Mouse (Mus musculus): ENCODE measurements around the gene Brk1. TPM values are rescaled to one million over a fixed set of nuclear protein-coding genes. Genes with fewer than 3 reads are reported as not detected.
A peak's percentile ranks its signal among the peaks of the same experiment; 100 is the strongest.

The Brk1 gene
- total RNA-seq, 2 experiments from 2014 or later, result 210 to 217 TPM

DNA sequence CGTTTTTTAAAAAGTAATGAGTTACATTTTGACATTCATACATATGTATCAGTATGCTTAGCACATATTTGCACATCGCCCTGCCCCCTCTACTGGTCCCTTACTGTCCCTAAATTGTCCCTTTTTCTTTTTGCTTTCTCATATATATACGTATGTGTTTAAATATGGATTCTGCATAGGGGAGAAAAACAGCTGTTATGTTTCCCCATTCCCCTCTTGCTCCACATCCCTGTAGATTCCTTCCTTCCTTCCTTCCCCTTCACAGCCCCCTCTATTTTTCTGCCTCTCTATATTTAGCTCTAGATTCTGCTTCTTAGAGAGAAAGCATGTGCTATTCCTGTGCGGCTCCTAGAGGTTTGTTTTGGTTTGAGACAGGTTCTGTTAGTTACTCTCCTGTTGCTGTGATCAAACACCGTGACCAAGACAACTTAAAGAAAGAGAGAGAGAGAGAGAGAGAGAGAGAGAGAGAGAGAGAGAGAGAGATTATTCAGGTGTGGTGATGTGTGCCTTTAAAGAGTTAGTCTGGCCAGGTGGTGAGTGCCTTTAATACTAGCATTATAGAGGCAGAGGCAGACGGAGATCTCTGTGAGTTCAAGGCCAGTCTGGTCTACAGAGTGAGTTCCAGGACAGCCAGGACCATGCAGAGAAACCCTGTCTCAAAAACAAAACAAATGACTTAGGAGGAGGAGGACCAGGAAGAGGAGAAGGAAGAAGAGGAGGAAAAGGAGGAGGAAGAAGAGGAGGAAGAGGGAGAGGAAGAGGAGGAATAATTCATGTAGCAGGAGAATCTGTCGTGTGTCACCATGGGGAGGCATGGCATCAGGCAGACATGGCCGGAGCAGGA lies 55.3 kb downstream of the Brk1 start:
- DNase-seq (ENCODE audit: low spot score in 2 of 2), result no peak

DNA sequence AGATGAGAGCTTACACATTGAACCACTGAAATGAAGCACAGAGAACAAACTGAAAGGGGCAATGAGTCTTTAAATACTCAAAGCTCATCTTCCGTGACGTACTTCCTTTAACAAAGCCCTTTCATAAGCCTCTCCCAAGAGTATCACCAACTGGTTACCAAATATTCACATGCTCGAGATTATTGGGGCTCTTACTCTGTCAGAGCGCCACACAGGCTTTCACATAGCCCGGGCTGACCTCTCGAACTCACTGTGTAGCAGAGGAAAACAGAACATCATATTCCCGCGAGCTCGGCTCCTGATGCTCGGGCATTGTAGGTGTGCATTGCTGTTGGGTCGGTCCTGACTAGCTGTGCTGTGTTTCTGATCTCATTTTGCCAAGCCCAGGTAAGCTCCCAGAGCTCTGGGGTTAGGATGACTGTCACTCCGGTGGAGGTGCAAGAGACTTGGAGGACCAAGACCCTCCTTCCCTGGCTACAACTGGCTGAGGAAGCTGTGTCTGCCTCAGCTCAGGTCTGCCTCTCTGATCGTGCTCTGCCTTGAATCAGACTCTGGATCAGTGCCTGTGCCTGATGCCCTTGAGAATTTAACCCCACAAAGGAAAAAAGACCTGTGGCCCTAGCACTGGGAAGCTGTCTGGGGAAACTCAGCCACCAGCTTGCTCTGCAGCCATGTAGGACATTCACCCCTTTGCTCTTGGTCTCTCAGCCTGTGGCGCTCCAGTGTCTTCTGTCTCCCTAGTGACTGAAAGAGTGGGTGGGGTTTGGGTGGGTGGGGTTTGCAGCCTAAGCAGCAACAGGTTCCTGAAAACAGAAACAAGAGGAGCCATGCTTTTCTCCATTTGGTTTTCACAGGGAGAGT lies 56.1 kb downstream of the Brk1 start:
- no peak for DNase-seq (ENCODE audit: low spot score in 2 of 2)

- peak in 1 of 2 experiments; percentile 40 for DNase-seq (ENCODE audit: low spot score in 2 of 2)
Measured at GRCm38 (mm10) chr6:113661353-113662241, 57.0 kb downstream of the Brk1 start.

DNA sequence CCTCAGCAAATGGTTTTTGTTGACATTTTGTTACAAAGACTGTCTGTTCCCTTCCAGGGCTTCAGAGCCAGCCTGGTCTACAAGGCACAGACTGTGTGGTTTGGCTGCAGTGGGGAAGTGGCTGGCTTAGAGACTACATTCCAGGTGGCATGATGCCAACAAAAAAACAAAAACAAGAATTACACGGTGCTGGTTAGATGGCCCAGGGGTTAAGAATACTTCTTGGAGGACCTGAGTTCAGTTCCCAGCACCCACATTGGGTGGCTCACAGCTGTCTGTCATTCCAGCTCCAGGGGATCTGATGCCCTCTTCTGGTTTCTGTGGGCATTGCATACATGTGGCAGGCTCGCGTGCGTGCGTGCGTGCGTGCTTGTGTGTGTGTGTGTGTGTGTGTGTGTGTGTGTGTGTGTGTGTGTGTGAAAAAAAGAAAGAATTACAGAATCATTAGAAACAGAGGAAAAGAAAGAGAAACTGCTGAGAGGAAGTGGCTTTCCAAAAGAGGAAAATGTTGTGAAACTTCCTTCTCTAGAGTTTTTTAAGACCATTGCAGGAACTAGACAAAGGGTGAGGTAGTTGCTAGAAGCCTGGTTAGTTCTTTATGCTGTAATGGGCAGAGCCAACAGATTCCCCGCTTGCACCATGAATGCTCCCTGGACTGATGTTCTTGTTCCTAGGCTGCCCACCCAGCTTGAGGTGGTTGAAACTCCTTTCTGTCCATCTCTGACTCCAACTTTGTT lies 58.6 kb downstream of the Brk1 start:
- no peak for DNase-seq (ENCODE audit: low spot score in 2 of 2)

DNA sequence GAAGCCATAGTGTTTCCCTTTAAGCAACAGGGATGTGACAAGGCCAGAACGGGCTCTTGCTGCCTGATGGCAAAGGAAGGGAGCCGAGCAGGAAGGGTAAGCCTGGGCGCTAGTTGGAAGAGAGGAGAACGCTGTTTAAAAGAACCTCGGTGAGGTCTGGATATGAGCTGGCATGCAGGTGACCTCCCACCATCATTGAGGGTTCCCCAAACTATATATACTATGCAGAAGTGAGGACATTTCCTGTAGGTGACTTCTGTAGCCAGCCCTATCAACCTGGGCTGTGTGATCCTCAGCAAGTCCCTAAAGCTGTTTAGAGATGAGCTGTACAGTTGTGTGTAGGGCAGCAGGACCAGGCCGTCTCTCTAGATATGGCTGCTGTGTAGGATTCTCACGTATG lies 59.7 kb downstream of the Brk1 start:
- no peak for DNase-seq (ENCODE audit: low spot score in 2 of 2)

Other genes with a start within 250 kb of the Brk1 start
- gene Tada3, start 226.9 kb upstream of the Brk1 start, total RNA-seq (2021), result 10 to 100 TPM; 46.8 to 53.7 TPM
- 100 to 1,000 TPM; 256 to 267 TPM for gene Arpc4, start 226.7 kb upstream of the Brk1 start, total RNA-seq (2021)
- 10 to 100 TPM; 11.2 to 12.5 TPM for gene Ttll3, start 215.5 kb upstream of the Brk1 start, total RNA-seq (2021)
- 10 to 100 TPM; 14.7 to 19.8 TPM for gene Rpusd3, start 185.4 kb upstream of the Brk1 start, total RNA-seq (2021)
- gene Cidec, start 169.0 kb upstream of the Brk1 start, total RNA-seq (2021), result not detected
- 10 to 100 TPM; 41.9 to 42.6 TPM for gene Jagn1, start 162.2 kb upstream of the Brk1 start, total RNA-seq (2021)
- under 1 TPM; 0.28 to 0.56 TPM for gene Il17re, start 146.3 kb upstream of the Brk1 start, total RNA-seq (2021)
- 1 to 10 TPM; 4.9 to 8.2 TPM for gene Il17rc, start 133.3 kb upstream of the Brk1 start, total RNA-seq (2021)
- 100 to 1,000 TPM; 112 to 116 TPM for gene Creld1, start 121.5 kb upstream of the Brk1 start, total RNA-seq (2021)
- gene Prrt3, start 102.8 kb upstream of the Brk1 start, total RNA-seq (2021), result 10 to 100 TPM; 52.8 to 54.9 TPM
- 10 to 100 TPM; 71.8 to 77.6 TPM for gene Emc3, start 73.1 kb upstream of the Brk1 start, total RNA-seq (2021)
- gene Fancd2, start 73.1 kb upstream of the Brk1 start, total RNA-seq (2021), result 1 to 10 TPM; 1.5 to 2.2 TPM
- not detected for gene Fancd2os, start 4.1 kb upstream of the Brk1 start, total RNA-seq (2021)
- gene Vhl, start 19.2 kb downstream of the Brk1 start, total RNA-seq (2021), result 10 to 100 TPM; 35.3 to 46.6 TPM
- 10 to 100 TPM; 23.5 to 25.4 TPM for gene Irak2, start 33.7 kb downstream of the Brk1 start, total RNA-seq (2021)
- 10 to 100 TPM; 70.1 to 80.2 TPM for gene Tatdn2, start 92.3 kb downstream of the Brk1 start, total RNA-seq (2021)
- not detected for gene Ghrl, start 115.1 kb downstream of the Brk1 start, total RNA-seq (2021)
- 10 to 100 TPM; 62.7 to 66.2 TPM for gene Sec13, start 136.0 kb downstream of the Brk1 start, total RNA-seq (2021)